Mouse (Mus musculus): ENCODE measurements at regions not wholly inside any gene's neighbourhood (a gene's known extent, or its start where the extent isn't known, plus 50 kb on each side); places are given as distances from the start of the nearest gene placed in this dataset.

GRCm38 (mm10) chr2:45787732-45788390, 670.7 kb upstream of the Zeb2 start:
- H3K79me2 ChIP-seq (ENCODE audit: control insufficient read depth, insufficient read depth, low read length, poor library complexity) = no peaks in the 10 kb centered on the region
- H3K27me3 ChIP-seq (ENCODE audit: control insufficient read depth in 1 of 2, insufficient read depth in 2 of 2, low read length in 2 of 2) = no peaks in the 10 kb centered on the region
- H3K9me3 ChIP-seq (replicated peaks; ENCODE audit: insufficient read depth, low read length) = no peaks in the 10 kb centered on the region
- no peak for DNase-seq (ENCODE audit: low read depth, low spot score)
- no peaks in the 10 kb centered on the region for H3K4me1 ChIP-seq (ENCODE audit: control insufficient read depth in 1 of 2, insufficient read depth in 2 of 2, low read length in 2 of 2)
- no peak overlapping the region for H3K27ac ChIP-seq (ENCODE audit: control insufficient read depth, low read depth, low read length)
- TF ChIP-seq USF1 (IDR thresholded peaks at IDR 0.05; ENCODE audit: low read depth, low read length) = no peak
- no peak for TF ChIP-seq ZC3H11A (IDR thresholded peaks at IDR 0.05; ENCODE audit: low read depth, low read length)
- TF ChIP-seq SMC3 (IDR thresholded peaks at IDR 0.05; ENCODE audit: low read depth, low read length) = no peak
- TF ChIP-seq POLR2A (IDR thresholded peaks at IDR 0.05; ENCODE audit: control insufficient read depth in 1 of 2, insufficient read depth in 1 of 2, low read depth in 1 of 2, low read length in 2 of 2, poor library complexity in 1 of 2) = no peak
- TF ChIP-seq HCFC1 (IDR thresholded peaks at IDR 0.05; ENCODE audit: low read depth, low read length) = no peak
- no peak for TF ChIP-seq NRF1 (IDR thresholded peaks at IDR 0.05; ENCODE audit: insufficient read depth, low read depth, low read length, poor library complexity, severe bottlenecking)
- no peak for TF ChIP-seq UBTF (IDR thresholded peaks at IDR 0.05; ENCODE audit: borderline replicate concordance, insufficient read depth, low read depth, low read length)
- H3K36me3 ChIP-seq (ENCODE audit: control insufficient read depth in 1 of 2, insufficient read depth in 2 of 2, low read length in 2 of 2) = no peaks in the 10 kb centered on the region
- H3K4me3 ChIP-seq (ENCODE audit: control insufficient read depth in 1 of 2, insufficient read depth in 1 of 2, low read depth in 2 of 2, low read length in 2 of 2) = no peak overlapping the region
- no peak overlapping the region for H3K9ac ChIP-seq (ENCODE audit: control insufficient read depth, low read depth, low read length, poor library complexity, severe bottlenecking)

GRCm38 (mm10) chr2:45786787-45787186, 669.6 kb upstream of the Zeb2 start:
- TF ChIP-seq HCFC1 (IDR thresholded peaks at IDR 0.05; ENCODE audit: low read depth, low read length) = no peak
- TF ChIP-seq POLR2AphosphoS5 (IDR thresholded peaks at IDR 0.05; ENCODE audit: borderline replicate concordance, low read depth, low read length) = no peak
- no peak for TF ChIP-seq POLR2A (IDR thresholded peaks at IDR 0.05; ENCODE audit: control insufficient read depth in 1 of 2, insufficient read depth in 1 of 2, low read depth in 1 of 2, low read length in 2 of 2, poor library complexity in 1 of 2)
- TF ChIP-seq CTCF (IDR thresholded peaks at IDR 0.05 in 2 of 3, conservative IDR thresholded peaks at IDR 0.05 in 1 of 3; ENCODE audit: control insufficient read depth in 1 of 3, insufficient read depth in 1 of 3, low read depth in 2 of 3, low read length in 3 of 3, poor library complexity in 1 of 3, severe bottlenecking in 1 of 3) = no peak
- no peak for TF ChIP-seq NELFE (IDR thresholded peaks at IDR 0.05; ENCODE audit: low read depth, low read length)
- no peak overlapping the region for H3K4me3 ChIP-seq (ENCODE audit: control insufficient read depth in 1 of 2, insufficient read depth in 1 of 2, low read depth in 2 of 2, low read length in 2 of 2)
- H3K4me1 ChIP-seq (ENCODE audit: control insufficient read depth in 1 of 2, insufficient read depth in 2 of 2, low read length in 2 of 2) = no peaks in the 10 kb centered on the region
- H3K27me3 ChIP-seq (ENCODE audit: control insufficient read depth in 1 of 2, insufficient read depth in 2 of 2, low read length in 2 of 2) = no peaks in the 10 kb centered on the region
- H3K9me3 ChIP-seq (replicated peaks; ENCODE audit: insufficient read depth, low read length) = no peaks in the 10 kb centered on the region
- H3K27ac ChIP-seq (ENCODE audit: control insufficient read depth, low read depth, low read length) = no peak overlapping the region
- no peaks in the 10 kb centered on the region for H3K36me3 ChIP-seq (ENCODE audit: control insufficient read depth in 1 of 2, insufficient read depth in 2 of 2, low read length in 2 of 2)
- no peak for DNase-seq (ENCODE audit: low read depth, low spot score)
- no peaks in the 10 kb centered on the region for H3K79me2 ChIP-seq (ENCODE audit: control insufficient read depth, insufficient read depth, low read length, poor library complexity)
- no peak overlapping the region for H3K9ac ChIP-seq (ENCODE audit: control insufficient read depth, low read depth, low read length, poor library complexity, severe bottlenecking)

GRCm38 (mm10) chr2:45785684-45786083, 668.5 kb upstream of the Zeb2 start:
- no peak overlapping the region for H3K4me3 ChIP-seq (ENCODE audit: control insufficient read depth in 1 of 2, insufficient read depth in 1 of 2, low read depth in 2 of 2, low read length in 2 of 2)
- H3K27ac ChIP-seq (ENCODE audit: control insufficient read depth, low read depth, low read length) = no peak overlapping the region
- H3K36me3 ChIP-seq (ENCODE audit: control insufficient read depth in 1 of 2, insufficient read depth in 2 of 2, low read length in 2 of 2) = no peaks in the 10 kb centered on the region
- H3K27me3 ChIP-seq (ENCODE audit: control insufficient read depth in 1 of 2, insufficient read depth in 2 of 2, low read length in 2 of 2) = no peaks in the 10 kb centered on the region
- H3K79me2 ChIP-seq (ENCODE audit: control insufficient read depth, insufficient read depth, low read length, poor library complexity) = no peaks in the 10 kb centered on the region
- no peaks in the 10 kb centered on the region for H3K4me1 ChIP-seq (ENCODE audit: control insufficient read depth in 1 of 2, insufficient read depth in 2 of 2, low read length in 2 of 2)
- no peaks in the 10 kb centered on the region for H3K9me3 ChIP-seq (replicated peaks; ENCODE audit: insufficient read depth, low read length)
- no peak for TF ChIP-seq NELFE (IDR thresholded peaks at IDR 0.05; ENCODE audit: low read depth, low read length)
- TF ChIP-seq ZNF384 (IDR thresholded peaks at IDR 0.05; ENCODE audit: low read depth, low read length) = no peak
- no peak for TF ChIP-seq RAD21 (IDR thresholded peaks at IDR 0.05; ENCODE audit: low read depth, low read length)
- no peak for TF ChIP-seq ELF1 (IDR thresholded peaks at IDR 0.05; ENCODE audit: low read depth, low read length)
- no peak for TF ChIP-seq POLR2A (IDR thresholded peaks at IDR 0.05; ENCODE audit: control insufficient read depth in 1 of 2, insufficient read depth in 1 of 2, low read depth in 1 of 2, low read length in 2 of 2, poor library complexity in 1 of 2)
- no peak overlapping the region for H3K9ac ChIP-seq (ENCODE audit: control insufficient read depth, low read depth, low read length, poor library complexity, severe bottlenecking)
- no peak for DNase-seq (ENCODE audit: low read depth, low spot score)
